Mouse (Mus musculus) central nervous system, embryonic 11.5 days (tissue): ENCODE data around the gene Cd22. TPM values are rescaled to one million over a fixed set of nuclear protein-coding genes. Genes with fewer than 3 reads are reported as not detected.

ENCODE experiments used
- polyA plus RNA-seq: library from polyadenylated mRNA; depleted of rRNA; stranded (reverse); fragments of >200 nt; gene quantifications from 2 replicates; pipeline ENCODE4 v1.2.3, GENCODE M21; 2012; rRNA removed

Cd22 gene
- polyA plus RNA-seq: 0.01 and 0.05 TPM in 2 replicates

GRCm38 (mm10) chr7:30880176-30880575 is at the start of gene Cd22:
Gene Cd22, minus strand, starts transcription at chr7:30880342.

DNA sequence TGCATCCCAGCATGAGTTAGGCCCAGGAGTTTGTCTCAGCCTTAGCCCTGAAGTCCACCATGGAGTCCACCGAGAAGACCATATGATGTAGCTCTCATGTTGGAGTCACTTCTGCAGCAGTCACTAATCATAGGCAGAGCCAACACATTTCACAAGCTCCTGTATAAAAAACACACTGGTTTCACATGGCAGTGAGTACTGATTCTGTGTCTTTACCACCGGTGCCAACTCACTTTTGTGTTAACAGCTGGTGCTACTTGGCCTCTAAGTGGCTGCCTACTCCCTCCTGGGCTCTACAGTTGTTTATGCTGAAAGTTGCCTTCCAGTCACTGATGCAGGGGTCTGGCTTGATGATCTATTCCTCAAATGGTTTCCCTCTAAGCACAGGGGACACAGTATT is 44.4 kb upstream of the Cd22 start, which contains the start of gene Hamp2:
Hamp2 (minus strand) TSS at position 101 of the 400 bp plus-strand sequence.

DNA sequence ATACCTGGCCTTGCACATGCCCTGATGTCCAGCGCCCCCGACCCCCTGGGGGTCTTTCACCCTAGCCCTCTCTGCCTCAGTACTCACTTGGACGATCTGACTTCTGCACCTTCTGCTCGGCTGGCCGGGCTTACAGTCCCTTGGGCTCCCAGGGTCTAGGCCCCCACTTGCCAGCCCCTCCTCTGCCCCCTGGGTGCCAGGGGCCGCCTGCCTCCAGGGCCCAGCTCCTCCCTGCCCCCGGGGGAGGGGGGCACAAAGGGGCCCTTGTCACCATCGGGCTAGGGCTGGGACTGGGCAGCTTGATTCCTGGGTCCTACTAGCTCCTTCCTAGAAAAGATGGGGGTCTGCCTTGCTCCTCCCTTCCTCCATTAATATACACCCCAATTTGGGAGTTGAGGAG is 34.6 kb upstream of the Cd22 start, which contains the start of gene Mag:
Mag (minus strand) TSS at position 142 of the 400 bp plus-strand sequence.

DNA sequence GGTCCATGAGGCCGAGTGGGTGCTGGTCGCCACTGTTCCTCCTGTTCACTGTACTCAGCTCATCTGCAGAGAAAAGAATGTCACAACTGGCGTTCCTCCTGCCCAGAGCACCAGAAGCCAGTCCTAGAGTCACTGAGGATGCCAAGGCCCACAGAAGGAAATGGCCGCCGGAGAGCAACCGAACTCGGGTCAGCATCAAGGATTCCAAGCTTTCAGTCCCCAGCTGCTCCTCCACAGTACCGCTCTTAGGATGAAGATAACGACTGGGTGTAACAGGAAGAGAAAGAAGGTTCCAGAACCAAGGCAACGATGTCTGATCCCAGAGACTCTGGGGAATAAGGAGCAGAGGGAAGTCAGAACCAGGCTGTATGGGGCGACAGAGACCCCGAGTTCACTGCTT is 18.7 kb downstream of the Cd22 start, which contains the start of gene Ffar1:
Ffar1 (minus strand) TSS at position 101 of the 400 bp plus-strand sequence.

DNA sequence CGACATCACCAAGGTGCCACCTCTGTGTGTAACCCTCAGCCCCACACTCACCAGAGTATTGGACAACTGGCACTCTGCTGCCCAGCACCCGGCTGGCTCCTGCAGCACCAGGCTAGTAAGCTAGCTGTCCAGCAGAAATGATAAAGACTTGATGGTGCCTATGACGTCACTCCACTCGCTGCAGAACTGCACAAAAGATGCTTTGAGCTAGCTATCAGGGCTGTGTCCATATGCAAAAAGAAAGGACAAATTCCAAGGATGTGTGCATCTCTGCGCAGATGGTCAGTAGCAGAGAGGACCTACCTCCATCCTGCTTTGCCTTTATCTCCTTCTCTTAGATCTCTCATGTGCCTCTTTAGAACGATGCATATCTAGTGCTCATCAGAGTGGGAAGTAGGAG is 24.1 kb downstream of the Cd22 start, which contains the start of gene Ffar3:
Ffar3 (minus strand) TSS at position 101 of the 400 bp plus-strand sequence.

GRCm38 (mm10) chr7:30823675-30824074 is 56.5 kb downstream of the Cd22 start, which contains the start of gene Ffar2:
Gene Ffar2, minus strand, starts transcription at chr7:30823775.

Other genes with a start within 250 kb of the Cd22 start
- 0.07 and 0.18 TPM in 2 replicates for gene Etv2, start 244.5 kb downstream of the Cd22 start, polyA plus RNA-seq
- gene Rbm42, start 230.0 kb downstream of the Cd22 start, polyA plus RNA-seq: 68.3 and 129 TPM in 2 replicates
- gene Haus5, start 215.3 kb downstream of the Cd22 start, polyA plus RNA-seq: 50.6 and 72.4 TPM in 2 replicates
- gene Pmis2, start 208.7 kb downstream of the Cd22 start, polyA plus RNA-seq: not detected in 2 replicates
- not detected in 2 replicates for gene 2200002J24Rik, start 181.4 kb downstream of the Cd22 start, polyA plus RNA-seq
- 0.70 and 1.3 TPM in 2 replicates for gene Atp4a, start 168.1 kb downstream of the Cd22 start, polyA plus RNA-seq
- gene Tmem147, start 150.8 kb downstream of the Cd22 start, polyA plus RNA-seq: 66.3 and 120 TPM in 2 replicates
- 0.16 TPM in 1 of 2 replicates, not detected in the other for gene Gapdhs, start 136.7 kb downstream of the Cd22 start, polyA plus RNA-seq
- gene Sbsn, start 128.9 kb downstream of the Cd22 start, polyA plus RNA-seq: 5.4 and 6.3 TPM in 2 replicates
- 0.06 and 0.15 TPM in 2 replicates for gene Dmkn, start 116.6 kb downstream of the Cd22 start, polyA plus RNA-seq
- gene Krtdap, start 92.4 kb downstream of the Cd22 start, polyA plus RNA-seq: not detected in 2 replicates
- 0.05 and 0.21 TPM in 2 replicates for gene Ffar2, start 56.6 kb downstream of the Cd22 start, polyA plus RNA-seq
- gene Ffar3, start 24.2 kb downstream of the Cd22 start, polyA plus RNA-seq: 0.05 TPM in 1 of 2 replicates, not detected in the other
- gene Ffar1, start 18.8 kb downstream of the Cd22 start, polyA plus RNA-seq: 0.02 TPM in 1 of 2 replicates, not detected in the other
- gene Mag, start 34.5 kb upstream of the Cd22 start, polyA plus RNA-seq: 0.26 and 0.46 TPM in 2 replicates
- gene Hamp2, start 44.3 kb upstream of the Cd22 start, polyA plus RNA-seq: not detected in 2 replicates
- gene Hamp, start 63.7 kb upstream of the Cd22 start, polyA plus RNA-seq: not detected in 2 replicates
- 97.2 and 156 TPM in 2 replicates for gene Usf2, start 76.5 kb upstream of the Cd22 start, polyA plus RNA-seq
- 15.1 and 19.4 TPM in 2 replicates for gene Lsr, start 93.1 kb upstream of the Cd22 start, polyA plus RNA-seq
- 0.60 and 0.68 TPM in 2 replicates for gene Fam187b, start 93.4 kb upstream of the Cd22 start, polyA plus RNA-seq
- 5.5 and 7.8 TPM in 2 replicates for gene Fxyd5, start 162.1 kb upstream of the Cd22 start, polyA plus RNA-seq
- 5.0 and 10.5 TPM in 2 replicates for gene Fxyd7, start 171.1 kb upstream of the Cd22 start, polyA plus RNA-seq
- gene Fxyd1, start 176.9 kb upstream of the Cd22 start, polyA plus RNA-seq: 8.6 and 18.0 TPM in 2 replicates
- 1.8 and 3.3 TPM in 2 replicates for gene Lgi4, start 179.0 kb upstream of the Cd22 start, polyA plus RNA-seq
- 0.89 and 4.8 TPM in 2 replicates for gene Fxyd3, start 196.4 kb upstream of the Cd22 start, polyA plus RNA-seq
- 3.0 and 3.2 TPM in 2 replicates for gene Hpn, start 234.9 kb upstream of the Cd22 start, polyA plus RNA-seq
- 1.2 and 2.5 TPM in 2 replicates for gene Scn1b, start 246.7 kb upstream of the Cd22 start, polyA plus RNA-seq